Mouse (Mus musculus): Measurements from ENCODE around the gene Ocln. TPM values are rescaled to one million over a fixed set of nuclear protein-coding genes. Genes with fewer than 3 reads are reported as not detected.
A peak's percentile ranks its signal among the peaks of the same experiment; 100 is the strongest.

Ocln gene
- polyA plus RNA-seq, 1 experiment from 2014 or later, result 44.5 TPM

- Histone ChIP-seq H3K4me1 (replicated peaks; ENCODE audit: control insufficient read depth, insufficient read depth, low read length) (peaks cover 12% of the 10 kb centered on the region; the same call in 1 of the 2 replicates), H3K27me3 (replicated peaks; ENCODE audit: control insufficient read depth, insufficient read depth, low read length) (no peaks in the 10 kb centered on the region), H3K27ac (ENCODE audit: low read depth, low read length) (peak overlapping the region; percentile 78), H3K36me3 (ENCODE audit: control insufficient read depth, insufficient read depth) (no peaks in the 10 kb centered on the region), H3K4me3 (ENCODE audit: low read depth, low read length) (no peak overlapping the region), H3K9me3 (ENCODE audit: control insufficient read depth) (no peaks in the 10 kb centered on the region), H3K9ac (ENCODE audit: low read depth, low read length) (no peak overlapping the region), H3K4me2 (replicated peaks; ENCODE audit: low read depth) (no peak overlapping the region)
- 0 out of 2 replicates have a peak, but pooled peaks have one; percentile 8 for TF ChIP-seq CTCF (IDR thresholded peaks at IDR 0.05; ENCODE audit: low read depth)
- no peak for ATAC-seq
- 62% methylated on average over 2 of the region's 2 CpGs for WGBS
These were observed 33.4 kb downstream of the Ocln start for GRCm38 (mm10) chr13:100519162-100519561.

- ATAC-seq, result peak; percentile 66
- Histone ChIP-seq H3K9ac (ENCODE audit: low read depth, low read length) (no peak overlapping the region), H3K4me1 (replicated peaks; ENCODE audit: control insufficient read depth, insufficient read depth, low read length) (peaks cover 12% of the 10 kb centered on the region; the same call in 1 of the 2 replicates), H3K36me3 (ENCODE audit: control insufficient read depth, insufficient read depth) (no peaks in the 10 kb centered on the region), H3K4me3 (ENCODE audit: low read depth, low read length) (no peak overlapping the region), H3K27ac (ENCODE audit: low read depth, low read length) (peak overlapping the region; percentile 78), H3K9me3 (ENCODE audit: control insufficient read depth) (no peaks in the 10 kb centered on the region), H3K4me2 (replicated peaks; ENCODE audit: low read depth) (no peak overlapping the region), H3K27me3 (replicated peaks; ENCODE audit: control insufficient read depth, insufficient read depth, low read length) (no peaks in the 10 kb centered on the region)
- WGBS, result 31% methylated on average over 6 of the region's 6 CpGs
- no peak for TF ChIP-seq CTCF (IDR thresholded peaks at IDR 0.05; ENCODE audit: low read depth)
These were observed 34.3 kb downstream of the Ocln start for GRCm38 (mm10) chr13:100518191-100518590.

- Histone ChIP-seq H3K27me3 (replicated peaks; ENCODE audit: control insufficient read depth, insufficient read depth, low read length) (no peaks in the 10 kb centered on the region), H3K4me3 (ENCODE audit: low read depth, low read length) (no peak overlapping the region), H3K4me2 (replicated peaks; ENCODE audit: low read depth) (no peak overlapping the region), H3K36me3 (ENCODE audit: control insufficient read depth, insufficient read depth) (no peaks in the 10 kb centered on the region), H3K27ac (ENCODE audit: low read depth, low read length) (peak overlapping the region; percentile 78), H3K4me1 (replicated peaks; ENCODE audit: control insufficient read depth, insufficient read depth, low read length) (peaks cover 8% of the 10 kb centered on the region; the same call in 1 of the 2 replicates), H3K9ac (ENCODE audit: low read depth, low read length) (no peak overlapping the region), H3K9me3 (ENCODE audit: control insufficient read depth) (no peaks in the 10 kb centered on the region)
- ATAC-seq, result peak; percentile 15
- TF ChIP-seq CTCF (IDR thresholded peaks at IDR 0.05; ENCODE audit: low read depth), result no peak
- 40% methylated on average over 6 of the region's 6 CpGs for WGBS
These were observed 34.8 kb downstream of the Ocln start for GRCm38 (mm10) chr13:100517652-100518153.

GRCm38 (mm10) chr13:100516213-100517105, 36.1 kb downstream of the Ocln start:
- peak; percentile 82 for ATAC-seq
- WGBS, result 39% methylated on average over 12 of the region's 12 CpGs
- no peak for TF ChIP-seq CTCF (IDR thresholded peaks at IDR 0.05; ENCODE audit: low read depth)
- Histone ChIP-seq H3K4me1 (replicated peaks; ENCODE audit: control insufficient read depth, insufficient read depth, low read length) (0 out of 2 replicates have a peak, but pooled peaks cover 8% of the 10 kb centered on the region), H3K4me3 (ENCODE audit: low read depth, low read length) (no peak overlapping the region), H3K27me3 (replicated peaks; ENCODE audit: control insufficient read depth, insufficient read depth, low read length) (no peaks in the 10 kb centered on the region), H3K36me3 (ENCODE audit: control insufficient read depth, insufficient read depth) (peaks cover 3% of the 10 kb centered on the region; the same call in 1 of the 2 replicates), H3K9me3 (ENCODE audit: control insufficient read depth) (no peaks in the 10 kb centered on the region), H3K27ac (ENCODE audit: low read depth, low read length) (peak overlapping the region; percentile 78), H3K4me2 (replicated peaks; ENCODE audit: low read depth) (no peak overlapping the region), H3K9ac (ENCODE audit: low read depth, low read length) (no peak overlapping the region)

- no peak overlapping the region for H3K9ac ChIP-seq (ENCODE audit: low read depth, low read length)
- H3K4me3 ChIP-seq (ENCODE audit: low read depth, low read length), result no peak overlapping the region
- no peak overlapping the region for H3K4me2 ChIP-seq (replicated peaks; ENCODE audit: low read depth)
- H3K36me3 ChIP-seq (ENCODE audit: control insufficient read depth, insufficient read depth), result peaks cover 8% of the 10 kb centered on the region; the same call in 1 of the 2 replicates
- TF ChIP-seq CTCF (IDR thresholded peaks at IDR 0.05; ENCODE audit: low read depth), result no peak
- 55% methylated on average over 2 of the region's 2 CpGs for WGBS
- ATAC-seq, result no peak
- H3K4me1 ChIP-seq (replicated peaks; ENCODE audit: control insufficient read depth, insufficient read depth, low read length), result 0 out of 2 replicates have a peak, but pooled peaks cover 8% of the 10 kb centered on the region
- no peaks in the 10 kb centered on the region for H3K9me3 ChIP-seq (ENCODE audit: control insufficient read depth)
- H3K27me3 ChIP-seq (replicated peaks; ENCODE audit: control insufficient read depth, insufficient read depth, low read length), result no peaks in the 10 kb centered on the region
- no peak overlapping the region for H3K27ac ChIP-seq (ENCODE audit: low read depth, low read length)
These were observed 39.7 kb downstream of the Ocln start for GRCm38 (mm10) chr13:100512792-100513191.

GRCm38 (mm10) chr13:100511860-100512364, 40.6 kb downstream of the Ocln start:
- Histone ChIP-seq H3K4me2 (replicated peaks; ENCODE audit: low read depth) (no peak overlapping the region), H3K9me3 (ENCODE audit: control insufficient read depth) (no peaks in the 10 kb centered on the region), H3K36me3 (ENCODE audit: control insufficient read depth, insufficient read depth) (peaks cover 8% of the 10 kb centered on the region; the same call in 1 of the 2 replicates), H3K4me3 (ENCODE audit: low read depth, low read length) (no peak overlapping the region), H3K4me1 (replicated peaks; ENCODE audit: control insufficient read depth, insufficient read depth, low read length) (0 out of 2 replicates have a peak, but pooled peaks cover 3% of the 10 kb centered on the region), H3K9ac (ENCODE audit: low read depth, low read length) (no peak overlapping the region), H3K27ac (ENCODE audit: low read depth, low read length) (no peak overlapping the region), H3K27me3 (replicated peaks; ENCODE audit: control insufficient read depth, insufficient read depth, low read length) (no peaks in the 10 kb centered on the region)
- no peak for TF ChIP-seq CTCF (IDR thresholded peaks at IDR 0.05; ENCODE audit: low read depth)
- no peak for ATAC-seq
- 65% methylated on average over 4 of the region's 4 CpGs for WGBS

Measured in intestine, postnatal 0 days (tissue).